Mouse (Mus musculus) CD4-positive, CD25-positive, alpha-beta regulatory T cell, adult 4 months (primary cell): ENCODE measurements at regions not wholly inside any gene's neighbourhood (a gene's known extent, or its start where the extent isn't known, plus 50 kb on each side); places are given as distances from the start of the nearest gene placed in this dataset.

ENCODE experiments used
- ATAC-seq: one replicate; pipeline ENCODE4 v1.8.0; 2017

DNA sequence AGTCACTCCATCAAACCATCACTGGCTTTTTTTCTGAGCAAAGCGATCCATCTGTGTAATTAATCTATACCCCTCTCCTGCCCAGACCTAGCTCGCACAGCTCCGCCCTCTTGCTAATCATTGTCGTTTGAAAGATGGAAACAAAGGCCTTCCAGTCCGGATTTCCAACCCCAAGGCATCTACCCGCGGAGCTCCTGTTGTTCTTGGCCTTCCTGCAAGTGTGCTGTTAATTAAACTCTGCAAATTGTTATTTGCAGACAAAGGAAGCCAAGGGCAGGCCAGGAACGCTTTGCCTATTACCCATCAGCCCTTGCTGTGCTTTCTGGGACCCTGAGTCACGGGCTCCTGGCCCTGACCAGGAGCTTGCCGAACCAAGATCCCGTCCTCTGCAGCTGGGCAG lies 522.0 kb upstream of the Gm19410 start:
- no peak for ATAC-seq

DNA sequence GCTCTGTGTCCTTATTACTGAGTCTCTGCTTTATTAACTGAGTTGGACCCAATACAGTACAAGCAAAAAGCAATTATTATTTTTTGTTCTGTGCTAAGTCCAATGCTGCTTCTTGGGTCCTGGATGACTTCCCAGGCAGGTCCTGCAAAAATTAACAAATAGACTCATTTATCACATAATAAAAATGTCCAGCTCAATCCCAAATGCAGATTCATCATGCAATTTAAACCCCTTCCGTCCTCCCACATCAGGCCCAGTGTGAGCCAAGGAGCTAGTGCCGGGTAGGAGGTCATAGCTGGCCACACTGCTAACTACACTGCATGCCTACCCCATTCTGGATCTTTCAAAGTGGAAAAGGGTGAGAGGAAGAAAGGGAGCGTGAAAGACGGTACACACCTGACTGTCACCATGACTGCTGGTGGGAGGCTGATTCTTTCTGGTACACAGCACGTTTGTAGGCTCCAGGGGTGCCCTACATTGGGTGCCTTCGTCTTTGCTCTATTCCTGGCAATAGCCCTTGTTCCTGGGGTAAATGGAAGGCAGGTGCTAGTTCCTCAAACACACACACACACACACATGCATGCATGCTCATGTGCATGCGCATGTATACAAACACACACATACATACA lies 515.7 kb upstream of the Gm19410 start:
- no peak for ATAC-seq

DNA sequence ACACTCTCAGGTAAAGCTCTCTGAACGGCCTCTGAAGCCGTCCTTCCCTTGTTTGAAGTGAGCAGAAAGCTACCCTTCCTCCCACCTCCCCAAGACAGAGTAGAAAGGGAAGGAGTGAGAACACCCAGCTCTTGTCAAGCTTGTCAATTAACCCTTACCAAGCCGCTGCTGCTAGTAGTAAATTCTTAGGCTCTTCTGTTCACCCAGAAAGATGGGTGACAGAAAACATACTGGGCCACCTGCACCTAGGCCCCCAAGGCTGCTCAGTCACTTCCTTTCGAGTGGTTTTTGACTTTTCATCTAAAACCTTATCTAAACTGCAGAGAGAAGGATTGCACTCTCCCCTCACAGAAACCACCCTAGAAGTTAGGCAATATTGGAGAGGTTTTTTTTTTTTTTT lies 514.9 kb upstream of the Gm19410 start:
- ATAC-seq: no peak

- ATAC-seq: no peak
These were observed 511.6 kb upstream of the Gm19410 start for GRCm38 (mm10) chr8:35253946-35254345.

GRCm38 (mm10) chr8:35255327-35255726 lies 510.3 kb upstream of the Gm19410 start:
- no peak for ATAC-seq

- no peak for ATAC-seq
These were observed 508.6 kb upstream of the Gm19410 start for GRCm38 (mm10) chr8:35256958-35257357.

- ATAC-seq: no peak
These were observed 497.4 kb upstream of the Gm19410 start for GRCm38 (mm10) chr8:35268221-35268620.

GRCm38 (mm10) chr8:35268986-35269385 lies 496.6 kb upstream of the Gm19410 start:
- ATAC-seq: no peak

DNA sequence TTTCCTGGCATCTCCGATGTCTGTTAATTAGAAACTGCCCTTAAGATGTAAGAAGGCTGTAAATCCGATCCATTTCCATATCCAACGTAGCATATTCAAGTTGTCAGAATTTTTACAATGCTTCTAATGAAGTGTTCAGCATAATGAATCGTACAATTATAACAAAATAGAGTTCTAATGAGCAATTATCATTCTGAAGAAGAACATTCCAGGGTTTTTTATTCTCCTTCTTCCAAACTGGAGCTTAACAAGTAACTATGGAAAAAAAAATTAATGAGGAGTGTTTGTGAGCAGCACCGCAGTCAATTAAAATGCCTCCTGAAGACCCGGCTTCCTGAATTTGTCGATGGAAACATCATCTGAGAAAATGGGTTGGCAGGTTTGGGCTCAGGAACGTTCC lies 489.6 kb upstream of the Gm19410 start:
- no peak for ATAC-seq

- no peak for ATAC-seq
These were observed 489.1 kb upstream of the Gm19410 start for GRCm38 (mm10) chr8:35276460-35276859.

DNA sequence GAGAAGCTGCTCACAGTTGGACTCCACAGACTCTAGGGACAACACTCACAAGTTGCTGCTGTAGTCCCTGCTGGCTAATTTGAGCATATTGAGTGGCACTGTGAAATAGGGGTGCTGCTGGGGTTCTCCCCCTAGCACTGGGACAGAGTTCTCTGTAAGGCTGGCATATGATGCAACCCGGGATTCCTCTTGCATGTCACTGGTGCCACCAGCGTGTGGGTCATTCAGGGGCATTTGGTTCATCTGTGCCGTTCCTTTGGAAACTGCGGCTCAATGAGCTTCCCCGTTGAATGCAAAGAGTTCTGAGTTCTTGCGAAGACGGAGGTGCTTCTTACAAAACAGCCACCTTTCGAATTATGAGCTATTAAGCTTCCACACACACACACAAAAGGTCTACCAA lies 486.6 kb upstream of the Gm19410 start:
- no peak for ATAC-seq

DNA sequence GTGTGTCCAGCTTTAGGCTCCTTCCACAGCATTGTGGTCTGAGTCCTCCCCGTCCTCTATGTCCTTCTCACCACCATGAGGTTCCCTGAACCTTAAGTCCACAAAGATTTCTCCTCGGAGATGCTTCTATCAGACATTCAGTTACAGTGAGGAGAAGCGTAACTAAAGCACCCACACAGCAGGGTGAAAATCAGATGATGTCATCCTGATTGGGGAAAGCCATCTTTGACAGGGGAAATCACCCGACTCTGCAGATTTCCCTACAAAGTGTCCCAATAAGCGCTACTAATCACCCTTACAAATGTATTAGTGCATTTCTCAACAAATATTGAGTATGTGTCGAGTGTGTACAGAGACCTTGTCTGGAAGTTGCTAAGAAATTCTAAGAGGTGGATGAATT lies 484.8 kb upstream of the Gm19410 start:
- no peak for ATAC-seq

- ATAC-seq: no peak
These were observed 482.2 kb upstream of the Gm19410 start for GRCm38 (mm10) chr8:35283366-35283765.

DNA sequence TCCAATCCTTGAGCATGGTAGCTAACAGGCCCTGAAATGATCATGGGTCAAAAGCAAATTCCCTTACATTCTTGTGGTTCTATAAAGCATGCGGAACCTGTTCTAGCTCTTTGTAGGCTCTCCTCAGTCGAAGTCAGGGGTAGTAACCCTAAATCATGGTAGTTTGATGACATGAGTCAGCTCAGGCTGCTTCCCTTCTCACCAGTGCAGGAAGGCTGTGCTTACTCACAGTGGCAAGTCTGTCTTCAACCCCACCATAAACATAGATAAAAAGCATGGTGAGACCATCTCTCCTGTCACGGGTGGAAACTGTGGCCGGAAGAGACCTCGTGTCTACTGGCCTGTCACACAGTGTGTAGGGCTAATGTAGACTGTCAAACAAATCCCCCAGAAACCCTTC lies 476.6 kb upstream of the Gm19410 start:
- no peak for ATAC-seq

DNA sequence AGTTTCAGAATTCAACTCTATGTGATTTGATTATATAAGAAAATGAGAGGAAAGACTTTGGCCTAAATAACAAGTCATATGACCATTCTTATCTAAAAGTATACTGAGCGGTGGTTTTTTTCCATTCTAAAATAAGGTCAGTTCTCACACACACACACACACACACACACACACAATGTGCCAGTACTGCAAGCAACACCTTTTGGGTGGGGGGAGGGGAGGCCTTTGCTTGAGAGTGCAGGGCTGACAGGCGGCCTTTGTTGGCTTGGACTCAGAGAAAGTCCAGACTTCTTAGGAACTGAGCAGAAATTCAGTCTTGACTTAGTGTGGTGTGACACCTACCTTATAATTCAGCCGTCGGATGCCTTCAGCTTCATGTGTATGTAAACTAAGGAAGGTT lies 475.6 kb upstream of the Gm19410 start:
- no peak for ATAC-seq

DNA sequence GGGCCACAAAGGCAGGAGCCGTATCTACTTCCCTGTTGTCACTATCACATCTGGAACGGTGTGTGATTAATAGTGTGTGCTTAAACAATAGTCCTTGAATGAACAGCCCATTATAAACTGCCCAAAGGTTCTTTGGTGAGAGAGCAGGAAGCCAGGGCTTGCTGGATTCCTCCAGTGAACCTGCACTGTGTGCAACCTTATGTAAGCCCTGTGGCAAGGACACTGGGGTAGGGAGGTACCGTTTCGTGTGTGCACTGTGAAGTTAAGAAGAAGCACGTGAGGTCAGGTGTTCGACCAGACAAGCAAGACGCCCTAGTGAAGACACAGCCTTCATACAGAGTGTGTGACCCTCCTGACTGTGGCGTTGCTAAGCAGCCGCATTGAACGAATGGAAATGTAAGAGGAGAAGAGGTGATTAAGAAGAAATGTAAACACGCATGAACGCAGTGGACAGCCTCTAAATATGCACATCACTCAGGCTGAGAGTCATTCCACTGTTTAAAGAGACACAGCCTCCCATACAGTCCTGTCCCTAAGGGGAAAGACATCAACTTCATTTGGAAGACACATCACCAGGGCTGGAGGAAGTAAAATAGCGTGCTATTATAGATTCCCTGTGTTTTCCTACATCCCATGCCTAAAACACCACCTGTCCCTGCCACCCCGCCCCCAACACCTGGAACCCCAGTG lies 472.0 kb upstream of the Gm19410 start:
- ATAC-seq: no peak

- ATAC-seq: no peak
These were observed 468.7 kb upstream of the Gm19410 start for GRCm38 (mm10) chr8:35296936-35297335.

DNA sequence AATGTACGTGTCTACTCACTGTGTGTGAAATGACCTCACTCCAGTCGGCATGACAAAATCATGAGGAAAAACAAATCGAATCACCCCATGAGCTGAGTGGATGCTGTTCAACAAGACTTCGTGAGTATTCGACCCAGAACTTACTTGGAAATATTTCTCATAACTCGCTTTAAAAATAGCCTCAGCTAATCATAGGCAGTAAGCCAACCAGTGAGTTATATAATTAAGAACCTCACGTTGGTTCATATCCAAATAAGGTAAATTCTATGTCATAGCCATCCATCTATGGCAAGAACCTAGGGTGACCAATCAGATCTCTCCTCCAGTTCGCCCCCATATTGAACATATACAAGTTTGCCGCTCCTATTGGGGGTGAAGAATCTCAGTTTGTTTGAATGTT lies 466.5 kb upstream of the Gm19410 start:
- ATAC-seq: no peak

DNA sequence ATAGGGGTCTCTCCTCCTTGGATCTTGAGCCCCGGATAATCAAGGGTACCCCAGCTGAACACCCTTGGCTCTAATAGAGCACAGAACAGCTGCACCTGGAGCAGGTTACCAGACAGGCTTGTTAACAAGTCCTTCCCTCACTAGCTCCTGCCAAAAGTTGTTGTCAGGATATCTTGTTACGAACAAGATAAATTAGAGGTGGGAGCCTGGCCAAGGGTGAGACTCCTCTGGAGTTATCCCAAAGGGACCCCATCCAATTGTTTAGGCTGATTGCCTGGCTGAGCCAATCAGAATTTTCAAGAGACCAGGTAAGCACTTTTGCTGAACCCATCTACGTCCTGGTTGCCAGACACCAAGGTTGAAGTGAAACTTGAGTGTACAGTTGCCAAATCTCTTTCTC lies 465.2 kb upstream of the Gm19410 start:
- ATAC-seq: no peak

DNA sequence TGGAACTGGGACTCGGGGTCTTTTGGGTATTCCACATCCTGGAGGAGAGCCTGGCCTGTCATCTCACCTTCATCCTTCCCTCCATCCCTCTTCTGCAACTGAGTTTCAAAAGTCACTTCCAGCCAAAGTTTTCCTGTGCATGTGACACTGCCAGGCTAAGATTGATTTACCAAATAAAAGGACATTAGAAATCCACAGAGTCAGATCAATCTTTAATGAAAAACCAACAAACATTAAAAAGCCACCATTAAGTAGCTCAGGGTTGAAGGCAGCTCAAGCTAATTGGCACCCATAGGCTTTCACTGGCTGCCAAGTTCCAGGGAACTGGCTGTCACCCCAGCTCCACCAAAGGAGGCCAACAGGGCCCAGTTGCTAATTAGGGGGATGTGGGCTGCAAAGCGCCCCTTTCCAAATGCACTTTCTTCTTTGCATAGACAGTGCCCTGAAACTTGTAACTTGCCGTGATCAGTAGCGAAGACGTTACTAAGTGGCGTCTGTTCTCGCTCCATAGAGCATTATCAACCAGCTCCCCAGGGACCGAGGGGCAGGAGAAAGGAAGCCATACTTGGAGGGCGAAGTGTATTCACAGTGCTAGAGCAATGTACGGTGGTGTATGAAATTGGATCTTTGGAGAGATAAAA lies 464.6 kb upstream of the Gm19410 start:
- no peak for ATAC-seq

GRCm38 (mm10) chr8:35302856-35303255 lies 462.7 kb upstream of the Gm19410 start:
- ATAC-seq: no peak

- ATAC-seq: peak; percentile 80
These were observed 444.2 kb upstream of the Gm19410 start for GRCm38 (mm10) chr8:35321270-35321865.

GRCm38 (mm10) chr8:35323180-35323975 lies 442.2 kb upstream of the Gm19410 start:
- ATAC-seq: no peak
